Mouse (Mus musculus): Measurements from ENCODE around the gene Pcsk5.

Pcsk5 gene

DNA sequence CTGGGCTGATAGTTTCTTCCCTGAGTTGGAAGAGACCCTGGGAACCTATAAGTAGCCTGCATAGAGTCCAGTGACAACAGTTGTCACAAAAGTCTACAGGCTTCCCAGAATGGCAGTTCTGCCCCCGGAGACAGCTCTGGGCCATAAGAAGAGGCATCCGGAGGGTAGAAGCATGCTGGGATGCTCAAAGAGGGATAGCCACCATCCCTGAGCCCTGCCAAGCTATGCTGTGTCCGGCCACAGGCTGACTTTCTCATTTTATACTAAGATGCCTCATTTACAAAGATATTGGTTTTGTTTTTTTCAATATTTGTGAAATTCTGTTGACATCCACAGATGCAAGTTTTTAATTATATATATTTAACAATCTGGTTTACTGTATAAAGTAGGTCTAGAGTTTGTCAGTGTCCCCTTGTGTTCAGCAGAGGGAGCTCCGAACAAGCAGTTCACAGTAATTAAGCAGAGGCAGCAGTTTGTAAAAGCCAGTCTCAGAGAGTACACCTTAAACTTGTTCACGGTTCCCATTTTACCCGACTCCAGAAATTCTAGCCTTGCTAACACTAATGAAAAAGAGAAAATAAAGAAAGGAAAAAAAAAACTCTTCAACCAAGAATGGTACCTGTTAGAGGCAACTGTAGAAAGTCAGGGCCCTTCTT is 369.7 kb downstream of the Pcsk5 start:
- DNase-seq, result no peak

DNA sequence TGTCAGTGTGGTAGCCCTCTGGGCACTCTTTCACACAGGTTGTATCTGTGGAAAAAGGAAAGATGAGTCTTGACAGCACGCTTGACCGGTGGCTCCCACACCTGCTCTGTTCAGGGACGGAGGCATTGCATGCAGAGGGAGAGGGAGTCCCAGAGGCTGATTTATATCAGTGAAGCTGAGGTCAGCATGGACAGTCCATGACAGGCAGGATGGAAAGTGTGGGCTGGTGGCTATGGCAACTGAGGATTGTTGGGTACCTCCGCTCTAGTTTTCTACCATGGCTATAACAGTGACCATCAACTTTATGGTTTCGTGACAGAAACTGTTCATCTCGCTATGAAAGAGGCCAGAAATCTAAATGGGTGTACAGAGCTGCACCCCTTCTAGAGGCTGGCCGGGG is 385.4 kb downstream of the Pcsk5 start:
- no peak for DNase-seq

DNA sequence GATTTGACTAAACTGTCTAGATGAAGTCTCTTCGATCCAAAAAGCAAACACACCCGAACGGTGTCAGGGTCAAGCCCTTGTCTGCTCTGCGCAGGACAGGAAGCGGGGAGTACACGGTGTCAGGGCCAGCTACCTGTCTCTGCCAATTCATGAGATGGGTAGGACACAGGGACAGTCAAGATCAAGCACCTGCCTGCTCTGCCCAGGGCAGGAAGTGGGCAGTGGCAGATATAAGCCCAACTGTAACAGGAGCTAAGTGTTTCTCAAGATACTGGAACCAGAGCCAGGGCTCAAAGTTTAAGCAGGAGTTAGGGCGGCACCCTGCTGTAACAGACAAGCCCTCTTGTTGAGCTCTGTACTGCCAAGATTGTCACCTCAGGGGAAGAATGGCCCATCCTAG is 393.9 kb downstream of the Pcsk5 start:
- no peak for DNase-seq

DNA sequence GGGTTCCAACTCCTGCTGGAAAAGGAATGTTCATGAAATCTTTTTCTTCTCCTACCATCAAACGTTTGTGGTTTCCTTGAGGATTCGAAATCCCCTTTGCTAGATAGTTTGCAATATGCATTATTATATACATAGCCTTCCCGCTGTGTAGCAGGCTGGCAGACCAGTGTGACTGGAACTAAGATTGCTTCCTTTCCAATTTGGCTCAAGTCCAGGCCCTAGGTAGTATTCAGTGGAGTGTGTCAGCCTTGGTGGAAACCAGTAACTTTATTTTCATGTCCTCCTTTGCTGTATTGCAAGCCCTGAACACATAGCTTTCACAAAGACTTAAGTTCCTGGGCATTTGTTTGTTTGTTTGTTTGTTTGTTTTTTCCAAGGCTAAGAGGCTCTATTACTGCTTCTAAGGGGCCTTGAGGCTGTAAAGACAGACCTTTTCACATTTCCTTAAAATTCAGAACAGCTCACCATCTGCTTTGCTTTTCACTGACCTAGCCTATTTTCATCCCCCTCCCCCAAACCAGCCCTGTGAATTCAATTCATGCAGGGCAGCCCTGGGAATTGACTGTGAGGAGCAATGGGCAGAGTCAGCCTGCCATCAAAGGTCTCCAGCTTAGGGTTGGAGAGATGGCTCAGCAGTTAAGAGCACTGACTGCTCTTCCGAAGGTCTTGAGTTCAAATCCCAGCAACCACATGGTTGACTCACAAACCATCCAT is 397.8 kb downstream of the Pcsk5 start:
- DNase-seq, result no peak

DNA sequence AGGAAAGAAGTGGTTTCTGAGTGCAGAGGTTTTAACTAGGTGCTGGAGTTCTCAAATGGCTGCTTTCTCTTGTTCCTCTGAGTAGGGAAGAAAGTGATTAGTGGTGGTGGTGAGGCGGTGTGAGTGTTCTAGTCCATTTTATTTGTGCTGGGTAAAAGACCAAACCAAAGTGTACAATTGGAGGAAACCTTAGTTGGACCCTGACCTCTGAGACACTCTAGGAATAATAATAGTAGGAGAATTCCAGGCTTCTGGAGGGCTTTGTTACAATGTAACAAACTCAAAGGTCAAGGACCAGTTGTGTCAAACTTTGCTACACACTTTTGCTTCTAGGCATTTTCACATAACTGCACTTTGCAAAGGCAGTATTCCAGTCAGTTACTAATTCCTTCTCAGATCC is 400.8 kb downstream of the Pcsk5 start:
- DNase-seq, result no peak

DNA sequence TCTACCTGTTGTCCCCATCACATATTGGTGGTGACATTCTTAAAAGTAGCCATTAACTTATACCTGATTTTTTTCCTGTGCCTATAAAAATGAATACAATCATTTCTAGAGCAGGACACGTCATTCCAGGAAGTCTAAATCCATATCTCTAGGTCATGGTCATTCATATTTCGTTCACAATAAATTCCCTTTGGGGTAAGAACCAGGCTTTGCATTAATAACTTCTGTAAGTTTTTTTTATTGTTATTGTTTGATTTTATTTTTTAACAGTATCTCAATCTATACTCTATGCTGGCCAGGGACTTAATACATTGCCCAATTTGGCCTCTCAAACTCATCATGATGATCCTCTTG is 408.9 kb downstream of the Pcsk5 start:
- no peak for DNase-seq

DNA sequence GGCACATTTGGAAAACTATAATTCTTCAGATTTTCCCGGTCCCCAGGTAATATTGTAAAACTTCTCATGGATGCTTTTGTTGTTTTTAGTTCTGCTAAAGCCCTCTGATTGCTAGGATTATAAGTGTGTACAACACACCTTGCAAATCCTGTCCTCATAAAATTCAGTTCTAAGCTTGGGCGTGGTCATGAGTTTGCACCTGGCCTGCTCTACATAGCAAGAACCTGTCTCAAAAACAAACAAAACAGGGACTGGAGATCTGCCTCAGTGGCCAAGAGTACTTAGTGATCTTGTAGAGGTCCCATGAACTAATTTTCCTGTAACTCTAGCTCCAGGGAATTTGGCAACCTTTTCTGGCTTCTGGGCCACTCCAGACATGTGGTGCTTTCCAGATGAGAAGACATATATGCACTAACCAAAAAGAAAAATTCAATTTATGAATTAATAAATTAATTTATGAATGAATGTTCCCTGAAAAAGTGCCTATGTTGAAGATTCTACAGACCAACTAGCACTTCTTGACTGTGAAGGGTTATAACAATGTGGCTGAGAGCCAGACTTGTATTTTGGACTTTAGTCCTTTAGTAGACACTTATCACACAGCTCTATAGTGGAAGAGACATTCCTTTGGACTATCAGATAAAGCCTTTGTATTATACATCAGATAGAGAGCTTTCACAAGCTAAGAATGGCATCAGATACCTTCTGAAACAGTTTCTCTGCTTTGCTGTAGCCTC is 409.4 kb downstream of the Pcsk5 start:
- DNase-seq, result no peak

DNA sequence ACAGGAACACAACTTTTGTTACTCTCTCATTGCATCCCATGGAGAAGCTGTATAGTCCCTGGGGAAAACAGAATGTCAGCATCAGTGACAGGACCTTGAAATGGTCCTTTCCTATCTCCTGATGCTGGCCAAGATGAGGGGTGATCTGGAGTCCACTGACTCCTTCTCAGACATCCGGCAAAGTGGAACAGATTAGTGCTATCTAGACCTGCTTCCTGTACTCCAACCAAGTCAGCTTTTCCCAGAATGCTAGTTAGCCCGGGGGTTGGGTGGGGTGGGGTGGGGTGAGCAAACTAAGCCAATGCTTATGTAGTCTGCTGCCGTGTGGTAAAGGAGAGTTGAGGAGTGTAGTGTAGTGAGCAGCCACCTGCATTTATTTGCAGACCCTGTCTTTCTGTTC is 414.1 kb downstream of the Pcsk5 start:
- DNase-seq, result no peak

DNA sequence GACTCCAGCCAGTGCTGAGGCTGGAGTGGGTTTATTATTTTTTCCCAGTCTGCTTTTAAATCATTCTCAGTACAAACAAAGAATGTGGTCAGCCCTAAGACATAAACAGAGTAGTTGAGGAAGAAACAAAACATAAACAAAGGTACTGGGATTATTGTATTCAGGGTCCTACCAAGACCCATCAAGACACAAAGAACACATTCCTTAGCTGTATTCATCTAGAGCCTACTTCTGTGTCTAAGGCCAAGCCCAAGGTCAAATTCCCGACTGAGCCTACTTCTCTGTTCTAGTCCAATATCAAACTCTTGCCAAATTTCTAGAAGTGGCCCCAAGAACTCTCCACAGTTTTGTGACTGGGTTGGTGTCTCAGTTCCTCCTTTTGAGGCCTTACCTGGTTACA is 419.6 kb downstream of the Pcsk5 start:
- DNase-seq, result no peak

DNA sequence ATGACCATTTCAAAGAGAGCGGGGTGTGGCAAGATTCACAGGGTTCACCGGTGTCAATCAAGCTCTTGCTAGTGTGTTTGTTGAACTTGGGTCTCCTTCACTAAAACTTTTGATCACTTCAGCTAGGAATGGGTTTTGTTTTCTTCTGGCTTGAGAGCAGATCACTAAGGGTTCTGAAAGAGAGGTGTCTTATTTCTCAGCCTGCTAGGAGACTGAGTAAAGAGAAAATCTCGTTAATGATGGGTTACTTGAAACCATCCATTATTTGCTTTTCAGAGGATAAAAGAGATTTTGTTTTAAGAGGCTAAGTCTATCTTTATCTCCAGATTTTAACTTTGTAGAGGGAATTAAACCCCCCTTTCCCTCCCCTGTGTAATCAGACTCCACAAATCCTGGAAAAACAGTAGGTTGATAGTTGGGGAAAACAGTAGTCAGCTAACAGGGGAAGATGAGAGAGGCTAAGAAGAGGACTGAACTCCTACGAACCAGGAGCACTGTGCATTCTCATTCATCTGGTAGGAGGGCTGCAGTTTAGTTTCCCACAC is 424.4 kb downstream of the Pcsk5 start:
- DNase-seq, result no peak

DNA sequence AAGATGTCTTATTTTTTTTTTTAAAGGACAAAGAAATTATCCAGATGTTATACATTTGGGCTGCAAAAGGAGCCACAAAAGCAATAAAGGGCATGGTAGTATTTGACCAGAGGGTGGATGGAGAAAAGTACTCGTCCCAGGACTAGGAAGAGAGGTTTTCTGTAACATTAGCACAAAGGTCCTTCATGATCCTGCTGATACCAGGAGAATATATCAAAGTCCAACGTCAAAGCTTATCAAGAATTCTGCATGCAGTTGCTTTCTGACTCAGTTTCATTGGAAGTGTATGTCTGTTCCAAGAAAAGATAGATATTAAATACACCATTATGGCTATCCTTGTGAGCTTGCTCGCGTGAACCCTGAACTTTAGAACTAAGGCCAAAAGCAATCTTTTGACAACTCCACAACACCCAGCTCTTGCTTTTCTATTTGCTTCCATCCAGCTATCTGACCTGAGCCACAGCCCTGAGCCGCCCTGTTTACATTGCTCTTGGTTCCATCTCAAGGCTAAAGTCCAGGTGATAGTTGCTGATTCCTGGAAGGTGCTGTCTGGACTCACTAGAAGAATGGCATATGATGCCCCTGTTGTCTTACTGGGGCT is 426.9 kb downstream of the Pcsk5 start:
- no peak for DNase-seq

DNA sequence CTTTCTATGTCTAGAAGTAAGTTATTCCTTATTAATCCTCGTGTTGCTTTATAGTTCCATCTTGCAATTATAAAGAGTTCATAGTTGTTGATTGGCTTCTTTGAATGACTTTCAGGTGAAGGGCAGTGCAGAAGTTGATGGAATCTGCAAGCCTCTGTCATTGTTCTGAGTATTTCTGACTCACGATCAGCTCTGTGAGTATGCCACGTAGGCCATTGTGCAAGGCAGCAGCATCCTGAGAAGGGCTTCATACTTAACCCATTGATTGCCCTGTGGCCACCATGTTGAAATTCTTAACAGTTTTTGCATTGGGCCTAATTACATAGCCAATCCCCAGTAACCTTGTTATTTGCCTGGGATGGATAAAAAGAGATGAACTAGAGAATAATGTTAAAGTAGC is 428.1 kb downstream of the Pcsk5 start:
- DNase-seq, result no peak

DNA sequence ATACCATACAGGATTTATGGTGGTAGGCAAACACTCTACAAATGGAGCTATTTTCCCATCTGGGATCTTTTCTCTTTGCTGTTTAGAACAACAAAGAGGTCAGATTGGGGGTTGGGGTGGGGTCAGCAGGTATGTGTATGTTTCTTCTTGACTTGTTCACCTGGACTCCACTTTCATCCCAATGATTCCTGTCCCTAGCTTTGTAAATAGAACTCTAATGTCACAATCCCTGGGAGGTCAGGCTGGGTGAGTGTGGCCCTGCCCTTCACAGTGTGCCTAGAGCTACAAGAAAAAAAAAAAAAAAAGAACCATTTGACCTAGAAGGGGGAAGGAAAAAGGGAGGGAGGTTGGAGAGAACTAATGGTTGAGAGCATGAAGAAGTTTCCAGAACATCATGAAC is 428.8 kb downstream of the Pcsk5 start:
- no peak for DNase-seq

DNA sequence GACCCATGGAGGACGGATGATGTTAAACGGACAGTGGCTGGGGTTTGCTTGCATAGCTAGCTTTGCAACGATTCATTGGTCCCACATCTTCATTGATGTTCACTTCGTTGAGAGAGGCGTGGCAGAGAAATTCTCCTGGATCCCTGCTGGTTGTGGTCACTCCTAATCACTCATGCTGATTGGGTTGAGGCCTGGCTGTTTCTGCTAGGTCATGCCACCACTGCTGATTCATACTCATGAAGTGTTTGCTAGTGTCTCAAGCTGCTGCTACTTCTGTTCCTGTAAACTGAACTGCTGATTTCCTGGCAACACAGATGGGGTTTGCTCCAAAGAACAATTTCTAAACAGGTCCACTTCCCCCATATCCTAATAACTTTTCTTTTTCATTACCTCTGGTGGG is 430.6 kb downstream of the Pcsk5 start:
- no peak for DNase-seq

DNA sequence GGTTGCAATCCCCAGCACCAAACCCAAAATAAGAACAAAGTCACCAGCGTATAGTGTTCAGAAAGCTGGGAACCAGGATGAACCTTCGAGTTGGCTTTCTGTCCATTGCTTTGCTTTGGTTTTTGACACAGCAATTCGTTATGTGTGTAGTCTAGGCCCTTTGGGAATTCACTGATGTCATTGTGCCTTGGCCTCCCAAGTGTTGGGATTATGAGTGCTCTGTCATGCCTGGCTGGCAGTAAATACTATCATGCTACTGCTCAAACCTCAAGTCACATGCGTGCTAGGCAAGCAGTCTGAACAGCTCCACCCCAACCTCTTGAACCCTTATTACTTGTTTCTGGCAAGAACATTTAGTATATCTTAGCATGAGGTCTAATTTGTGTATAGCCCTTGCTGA is 434.3 kb downstream of the Pcsk5 start:
- DNase-seq, result no peak

DNA sequence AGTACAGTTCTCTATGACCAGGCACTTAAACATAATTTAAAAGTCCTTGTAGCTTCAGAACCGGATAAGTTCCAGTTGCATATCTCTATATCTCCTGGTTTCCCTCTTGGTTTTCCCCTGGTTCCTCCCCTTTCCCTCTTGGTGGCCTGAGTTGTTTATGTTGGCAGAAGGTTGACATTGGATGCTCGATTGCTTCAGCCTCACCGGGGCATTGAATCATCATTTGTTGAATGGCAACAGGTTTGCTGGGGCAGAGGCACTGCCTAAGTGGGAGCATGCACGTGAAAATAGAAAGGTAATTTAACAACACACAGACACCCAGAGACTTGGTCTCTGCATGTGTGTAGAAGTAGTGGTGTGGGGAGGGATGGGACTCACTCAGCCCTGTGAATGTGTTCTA is 436.9 kb downstream of the Pcsk5 start:
- no peak for DNase-seq

DNA sequence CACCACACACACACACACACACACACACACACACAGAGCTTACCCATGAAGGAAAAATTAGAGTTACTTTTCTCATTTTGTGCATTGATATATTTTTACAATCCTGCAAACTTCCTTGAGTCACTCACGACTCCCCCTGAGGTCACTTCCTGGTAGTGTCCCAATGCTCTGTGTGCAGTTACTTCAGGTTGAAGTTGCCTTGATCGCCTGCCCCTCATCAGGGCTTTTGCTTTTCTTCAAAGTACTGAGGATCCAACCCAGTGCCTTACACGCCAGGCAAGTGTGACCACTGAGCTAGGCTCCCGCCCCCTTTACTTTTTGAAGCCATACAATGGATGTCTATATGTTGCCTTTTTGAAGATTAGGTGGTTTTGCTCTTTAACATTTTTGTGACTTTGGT is 437.5 kb downstream of the Pcsk5 start:
- no peak for DNase-seq

DNA sequence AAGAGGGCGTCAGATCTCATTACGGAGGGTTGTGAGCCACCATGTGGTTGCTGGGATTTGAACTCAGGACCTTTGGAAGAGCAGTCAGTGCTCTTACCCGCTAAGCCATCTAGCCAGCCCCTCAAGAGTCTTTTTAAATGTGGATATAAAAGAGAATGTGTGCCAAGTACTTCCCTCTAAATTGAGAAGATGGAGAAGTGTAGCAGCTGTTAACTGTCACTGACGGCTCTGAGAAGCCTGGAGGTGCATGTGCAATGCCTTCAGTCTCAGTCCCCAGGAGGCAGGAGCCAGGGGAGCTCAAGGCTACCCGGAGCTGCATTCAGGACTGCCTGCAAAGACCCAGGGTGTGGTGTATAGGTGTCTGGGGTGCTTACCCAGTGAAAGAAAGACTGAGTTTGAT is 439.5 kb downstream of the Pcsk5 start:
- DNase-seq, result no peak

DNA sequence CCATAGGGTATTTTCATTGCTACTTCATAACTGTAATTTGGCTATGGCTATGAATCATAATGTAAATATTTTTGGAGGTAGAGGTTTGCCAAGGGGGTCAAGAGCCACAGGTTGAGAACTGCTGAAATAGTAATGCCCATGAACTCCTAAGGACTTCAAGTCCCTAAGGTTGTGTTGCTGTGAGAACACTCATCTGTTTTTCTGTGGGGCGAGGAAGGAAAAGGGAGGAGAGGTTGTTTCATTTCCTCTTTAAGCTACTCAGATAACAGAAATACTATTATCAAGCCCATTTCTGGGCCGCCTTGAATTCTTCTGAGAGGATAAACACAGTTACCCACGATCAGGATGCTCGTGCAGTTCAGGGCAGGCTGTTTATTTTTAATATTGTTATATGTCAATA is 440.6 kb downstream of the Pcsk5 start:
- no peak for DNase-seq

DNA sequence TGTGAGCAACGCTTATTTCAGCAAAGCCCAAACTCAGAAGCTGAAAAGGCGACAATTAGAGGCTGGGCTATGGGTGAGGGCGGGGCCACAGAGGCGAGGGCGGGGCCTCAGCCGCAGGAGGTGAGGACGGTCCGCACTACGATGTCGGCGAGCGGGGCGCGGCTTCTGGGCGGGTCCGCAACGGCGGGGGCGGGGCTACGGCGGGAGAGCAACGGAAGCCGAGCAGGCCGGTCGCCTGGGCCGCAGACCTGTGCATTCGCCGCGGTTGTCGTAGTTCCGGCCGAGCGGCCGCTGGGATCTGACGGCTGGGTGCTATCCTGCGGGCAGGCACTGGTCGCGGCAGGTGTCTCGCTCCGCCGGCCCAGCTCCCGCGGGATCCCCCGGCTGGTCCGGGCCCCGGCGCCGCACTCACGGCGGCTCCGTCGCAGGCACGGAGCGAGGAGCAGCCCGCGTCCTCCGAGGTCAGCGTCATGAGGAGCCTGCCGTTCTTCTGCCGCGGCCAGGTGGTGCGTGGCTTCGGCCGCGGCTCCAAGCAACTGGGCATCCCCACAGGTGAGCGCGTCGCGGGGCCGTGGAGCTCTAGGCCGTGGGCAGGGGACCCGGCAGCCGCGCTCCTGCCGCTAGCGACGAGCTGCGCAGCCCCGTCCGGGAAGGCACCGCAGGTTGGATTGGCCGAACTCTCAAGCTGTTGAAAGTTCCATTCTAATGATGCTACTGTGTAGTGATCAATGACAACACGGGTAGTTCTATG is 443.4 kb downstream of the Pcsk5 start, which contains the start of gene Rfk:
Gene Rfk (plus strand): TSS at position 203 of the 751 bp plus-strand sequence.
- peak; percentile 89 for DNase-seq

DNA sequence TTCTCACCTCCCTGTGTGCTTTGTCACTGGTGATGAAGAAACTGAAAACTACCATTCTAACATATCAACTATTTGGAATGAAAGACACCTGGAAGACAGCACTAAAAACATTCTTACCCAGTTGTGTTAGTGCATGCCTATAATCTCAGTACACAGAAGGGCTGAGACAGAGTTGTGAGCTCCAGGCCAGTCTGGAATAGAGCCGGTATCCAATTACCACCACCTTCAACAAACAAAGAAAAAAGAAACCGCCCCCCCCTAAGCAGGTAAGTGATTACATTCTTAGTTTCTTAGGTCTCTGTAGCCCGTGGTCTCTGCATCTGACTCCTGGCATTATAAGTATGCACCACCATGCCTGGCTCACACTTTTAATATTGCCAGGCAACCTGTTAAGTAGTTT is 444.6 kb downstream of the Pcsk5 start:
- DNase-seq, result no peak

DNA sequence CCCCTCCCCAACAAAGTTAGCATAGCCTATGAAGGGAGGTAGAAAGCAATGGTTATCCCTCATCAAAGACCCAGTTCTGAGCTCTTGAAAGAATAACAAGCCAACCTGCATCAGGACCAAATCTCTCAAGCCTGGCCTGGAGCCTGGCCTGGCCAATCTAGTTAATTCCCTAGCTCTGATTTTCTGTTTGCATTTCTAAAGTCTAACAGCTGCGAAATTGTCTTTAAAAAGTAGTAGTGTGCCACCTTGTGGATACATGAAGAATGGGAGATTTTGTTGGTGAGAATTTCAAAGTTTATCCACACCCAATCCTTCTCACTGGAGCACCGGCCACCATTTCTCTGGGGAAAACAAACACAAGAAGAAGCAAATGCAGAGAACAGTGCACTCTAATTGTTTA is 449.0 kb downstream of the Pcsk5 start:
- no peak for DNase-seq

DNA sequence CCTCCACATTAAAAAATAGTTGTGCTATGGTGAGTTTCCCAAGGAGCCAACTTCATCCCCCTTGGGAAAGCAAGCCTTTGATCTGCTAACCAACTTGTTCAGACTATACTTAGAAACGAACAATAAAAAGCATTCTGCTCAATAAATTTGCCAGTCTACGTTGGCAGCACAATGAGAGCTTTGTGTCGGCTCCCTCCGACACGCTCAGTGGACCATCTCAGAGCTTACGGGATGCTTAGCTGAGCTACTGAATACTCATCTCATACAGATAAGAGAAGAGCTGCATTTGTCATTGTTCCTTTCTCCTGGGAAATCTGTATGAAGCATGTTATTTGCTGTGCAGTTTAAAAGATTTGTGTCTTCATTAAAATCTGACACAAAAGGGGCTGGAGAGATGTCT is 451.0 kb downstream of the Pcsk5 start:
- DNase-seq, result no peak
